Mouse (Mus musculus) common myeloid progenitor, adult 5-6 weeks (primary cell): Measurements from ENCODE around the gene Hist1h1t. TPM values are rescaled to one million over a fixed set of nuclear protein-coding genes. Genes with fewer than 3 reads are reported as not detected.
"Not testable (repeated sequence)": the region's sequence is repeated elsewhere in the genome, so short reads cannot be mapped to it uniquely, and the experiment has no call there.

ENCODE experiments used
- ATAC-seq: replicated peaks from 2 replicates; pipeline ENCODE4 v1.8.0; 2016; ENCODE audit warnings: low read depth, mild to moderate bottlenecking, moderate TSS enrichment, inconsistent platforms; ENCODE audit not compliant: poor library complexity, severe bottlenecking
- total RNA-seq: library from RNA; stranded (forward); fragments of 200-1000, 187-1606 nt; gene quantifications from 2 replicates; pipeline ENCODE4 v1.2.3, GENCODE M21; 2017

The Hist1h1t gene
- total RNA-seq, result 0.55 and 3.1 TPM in 2 replicates

DNA sequence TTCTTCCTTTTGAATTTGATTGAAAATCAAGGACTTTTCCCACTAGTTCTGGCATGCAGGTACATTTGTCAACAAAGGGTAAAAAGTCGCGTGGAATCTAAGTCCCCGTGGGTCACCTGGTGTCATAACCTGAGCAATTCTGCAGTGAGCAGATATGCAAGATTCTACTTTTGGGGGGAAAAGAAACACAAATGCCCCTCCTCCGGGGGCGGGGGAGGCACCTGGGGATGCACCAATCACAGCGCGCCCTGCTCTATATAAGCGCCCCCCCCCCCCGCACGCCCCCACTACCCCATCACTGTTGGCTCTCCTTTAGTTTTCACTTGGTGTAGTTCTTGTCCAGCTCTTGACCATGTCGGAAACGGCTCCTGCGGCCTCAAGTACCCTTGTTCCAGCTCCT is at the start of gene Hist1h1t:
Gene Hist1h1t, plus strand, starts transcription at position 301 of the 400 bp plus-strand sequence.
- no peak for ATAC-seq

DNA sequence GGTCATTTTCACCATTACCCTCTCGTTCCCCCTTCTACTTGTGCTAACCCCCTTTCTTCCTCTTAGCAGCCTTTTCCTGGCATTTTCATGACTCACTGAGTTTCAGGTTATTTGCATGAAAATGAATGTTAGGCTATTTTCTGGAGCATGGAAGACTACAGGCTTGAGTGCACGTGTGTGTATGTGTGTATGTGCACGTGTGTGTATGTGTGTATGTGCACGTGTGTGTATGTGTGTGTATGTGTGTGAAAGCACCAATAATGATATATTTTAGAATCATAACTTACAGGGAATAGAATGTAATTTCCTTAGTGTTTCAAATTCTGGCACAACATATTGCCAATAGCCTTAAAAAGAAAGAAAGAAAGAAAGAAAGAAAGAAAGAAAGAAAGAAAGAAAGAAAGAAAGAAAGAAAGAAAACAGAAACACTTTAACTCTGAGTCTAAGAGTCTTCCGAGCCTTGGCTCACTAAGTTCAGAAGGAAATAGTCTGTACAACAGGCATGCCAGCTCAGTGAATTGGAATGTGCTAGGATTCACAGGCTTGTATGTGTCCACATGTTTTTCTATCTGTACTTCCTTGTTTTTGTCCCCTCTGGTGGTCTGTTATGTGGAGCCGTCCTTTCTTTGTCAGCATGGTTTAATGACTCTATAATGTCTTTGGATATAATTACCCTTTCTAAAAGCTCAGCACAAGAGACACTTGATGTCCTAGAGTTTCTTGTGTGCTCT is 35.8 kb upstream of the Hist1h1t start:
- ATAC-seq, result no peak

DNA sequence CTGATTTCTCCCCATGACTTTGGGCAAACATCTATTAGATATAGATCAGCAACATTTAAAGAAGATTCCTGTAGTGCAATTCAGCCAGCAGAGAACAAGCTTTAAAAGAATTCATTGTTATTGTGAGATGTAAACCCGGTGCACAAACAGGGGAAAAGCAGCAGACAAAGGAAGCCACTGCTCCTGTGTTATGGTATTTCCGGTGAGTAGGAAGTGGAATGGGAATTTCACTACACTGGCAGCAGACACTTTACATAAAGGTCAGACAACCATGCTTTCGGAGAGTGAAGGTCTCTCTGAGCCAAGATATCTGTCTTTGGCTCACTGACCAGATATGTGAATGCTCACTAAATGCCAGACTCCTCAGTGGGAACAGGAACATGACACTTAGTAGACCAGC is 33.1 kb upstream of the Hist1h1t start:
- no peak for ATAC-seq

DNA sequence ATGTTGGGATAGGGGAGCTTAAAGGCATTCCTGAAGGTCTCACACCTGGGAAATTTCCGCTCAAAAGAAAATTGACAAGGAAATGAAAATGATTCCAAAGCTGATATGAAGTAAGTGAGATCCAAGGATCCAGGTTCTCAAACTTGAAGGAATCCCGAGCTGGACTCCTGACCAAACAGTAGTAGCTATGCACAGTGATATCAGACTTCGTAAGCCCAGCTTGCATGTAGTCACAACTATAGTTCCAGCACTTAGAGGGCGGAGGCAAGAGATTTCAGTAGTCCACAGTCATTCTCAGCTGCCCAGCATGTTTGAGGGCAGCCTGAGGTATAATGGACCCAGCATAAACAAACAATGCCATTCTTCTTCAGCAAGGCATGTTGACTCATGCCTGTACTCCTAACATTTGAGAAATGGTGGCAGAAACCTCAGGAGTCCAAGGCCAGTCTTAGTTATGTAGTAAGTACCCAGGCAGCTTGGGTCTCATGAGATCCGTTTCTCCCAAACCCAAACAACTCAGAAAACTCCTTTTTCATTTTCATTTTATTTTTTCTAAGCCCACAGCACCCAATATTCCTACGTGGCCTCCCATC is 13.5 kb upstream of the Hist1h1t start:
- ATAC-seq, result no peak

DNA sequence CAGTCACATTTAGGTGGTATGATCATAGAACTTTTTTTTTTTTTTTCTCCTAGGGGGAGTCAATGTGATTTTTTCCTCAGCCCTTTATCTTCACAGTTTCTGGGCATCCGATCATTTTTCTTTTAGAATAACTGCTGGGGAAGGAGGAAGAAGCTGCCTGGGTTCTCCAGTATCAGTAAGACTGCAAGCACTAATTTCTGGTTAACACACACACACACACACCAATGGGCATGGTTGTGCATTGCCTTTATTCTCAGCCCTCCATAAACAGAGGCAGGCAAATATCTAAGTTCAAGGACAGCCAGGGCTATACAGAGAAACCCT is 13.0 kb upstream of the Hist1h1t start:
- ATAC-seq, result no peak

DNA sequence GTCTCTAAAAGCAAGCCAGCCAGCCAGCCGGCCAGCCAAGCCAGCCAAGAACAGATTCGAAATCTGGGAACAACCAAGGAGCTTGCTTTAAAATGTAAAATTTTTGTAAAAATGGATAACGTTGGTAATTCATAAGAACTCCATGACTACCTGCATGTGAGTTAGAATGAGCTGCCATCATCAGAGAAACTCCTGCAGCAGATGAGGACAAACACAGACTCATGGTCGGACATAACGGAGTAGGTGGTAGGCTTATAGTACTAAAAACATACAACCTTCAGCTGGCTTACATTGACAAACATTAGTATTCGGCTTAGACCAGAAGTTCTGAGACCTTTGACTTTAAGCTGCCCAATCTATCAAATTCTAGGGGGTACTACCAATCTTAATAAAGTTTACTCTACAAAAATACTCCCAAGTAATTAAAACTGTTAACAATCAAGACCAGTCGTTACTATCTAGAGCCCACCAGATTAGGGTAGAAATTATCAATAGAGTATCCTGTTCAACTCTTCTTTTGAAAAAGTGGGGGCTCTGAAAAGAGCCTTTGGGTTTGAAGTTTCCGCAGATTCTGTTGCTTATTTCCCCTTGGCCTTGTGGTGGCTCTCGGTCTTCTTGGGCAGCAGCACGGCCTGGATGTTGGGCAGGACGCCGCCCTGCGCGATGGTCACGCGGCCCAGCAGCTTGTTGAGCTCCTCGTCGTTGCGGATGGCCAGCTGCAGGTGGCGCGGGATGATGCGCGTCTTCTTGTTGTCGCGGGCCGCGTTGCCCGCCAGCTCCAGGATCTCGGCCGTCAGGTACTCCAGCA is 12.5 kb upstream of the Hist1h1t start:
- ATAC-seq, result not testable (repeated sequence)

DNA sequence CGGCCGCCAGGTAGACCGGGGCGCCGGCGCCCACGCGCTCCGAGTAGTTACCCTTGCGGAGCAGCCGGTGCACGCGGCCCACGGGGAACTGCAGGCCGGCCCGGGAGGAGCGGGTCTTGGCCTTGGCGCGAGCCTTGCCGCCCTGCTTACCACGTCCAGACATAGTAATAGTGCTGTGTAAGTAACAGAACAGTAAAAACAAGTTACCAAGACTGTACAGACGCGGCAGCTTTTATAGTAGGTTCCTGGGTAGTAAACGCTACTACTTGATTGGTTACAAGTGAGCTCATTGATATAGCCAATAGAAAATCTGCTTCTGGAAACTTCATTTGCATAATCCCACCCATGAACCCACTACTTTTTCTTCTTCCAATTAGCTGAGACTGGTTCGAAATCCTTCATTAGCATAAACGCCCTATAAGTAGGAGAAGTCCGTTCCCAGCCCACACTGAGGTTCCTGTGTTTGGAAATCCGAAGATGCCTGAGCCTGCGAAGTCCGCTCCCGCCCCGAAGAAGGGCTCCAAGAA is 11.8 kb upstream of the Hist1h1t start, which contains the start of the genes Hist1h2ac and Hist1h2bc:
Gene Hist1h2ac, minus strand, starts transcription at position 194 of the 527 bp plus-strand sequence.
Gene Hist1h2bc, plus strand, starts transcription at position 445 of the 527 bp plus-strand sequence.
- peak; percentile 84 for ATAC-seq

DNA sequence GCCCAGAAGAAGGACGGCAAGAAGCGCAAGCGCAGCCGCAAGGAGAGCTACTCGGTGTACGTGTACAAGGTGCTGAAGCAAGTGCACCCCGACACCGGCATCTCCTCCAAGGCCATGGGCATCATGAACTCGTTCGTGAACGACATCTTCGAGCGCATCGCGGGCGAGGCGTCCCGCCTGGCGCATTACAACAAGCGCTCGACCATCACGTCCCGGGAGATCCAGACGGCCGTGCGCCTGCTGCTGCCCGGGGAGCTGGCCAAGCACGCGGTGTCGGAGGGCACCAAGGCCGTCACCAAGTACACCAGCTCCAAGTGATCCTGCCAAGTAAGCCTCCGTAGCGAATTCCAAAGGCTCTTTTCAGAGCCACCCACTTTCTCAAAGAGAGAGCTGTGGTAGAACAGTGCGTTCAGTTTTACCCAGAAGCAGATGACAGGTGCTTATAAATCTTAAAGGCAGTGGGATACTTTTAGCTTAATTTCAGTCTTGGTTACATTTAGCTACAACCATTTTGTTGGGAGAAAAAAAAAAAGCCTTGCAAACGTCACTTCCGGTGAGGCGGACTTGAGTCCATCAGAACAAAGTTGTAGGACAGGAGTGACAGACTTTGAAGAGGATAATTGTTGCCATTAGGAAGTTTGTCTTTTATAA is 11.2 kb upstream of the Hist1h1t start:
- peak; percentile 37 for ATAC-seq

DNA sequence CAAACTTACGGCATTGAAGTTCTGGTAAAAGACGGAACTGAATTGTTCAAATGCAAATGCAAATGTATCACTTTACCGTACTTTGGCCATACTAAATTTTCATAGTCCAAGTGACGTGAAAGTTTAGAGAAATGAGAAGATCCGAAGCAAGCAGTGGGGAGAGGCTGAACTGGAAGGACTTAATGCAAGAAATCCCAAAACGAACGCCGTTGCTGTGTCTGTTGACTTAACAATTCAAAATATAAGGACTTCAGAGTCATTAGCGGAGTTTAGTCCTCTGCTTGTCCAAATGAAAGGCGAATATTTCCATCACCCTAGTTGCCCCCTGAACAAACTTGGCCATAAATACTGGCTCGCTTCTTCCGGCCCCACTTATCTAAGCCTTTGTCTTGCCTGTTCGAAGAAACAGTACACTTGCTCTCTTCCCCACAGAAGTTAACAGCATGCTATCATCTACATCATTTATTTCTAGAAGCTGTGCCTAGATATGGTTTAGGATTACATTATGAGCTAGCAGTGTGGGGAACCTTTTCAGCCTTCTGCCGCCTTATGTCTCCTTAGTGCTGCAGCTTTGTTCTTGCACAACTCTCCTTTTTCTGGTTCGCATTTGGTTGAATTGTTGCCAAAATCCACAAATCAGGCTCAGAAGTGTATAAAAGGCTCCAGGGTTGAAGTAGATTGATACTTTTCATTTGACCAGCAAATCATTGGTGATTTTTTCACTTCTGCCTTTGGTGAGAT is 10.3 kb upstream of the Hist1h1t start:
- ATAC-seq, result peak; percentile 5; the same call in 1 of the 2 replicates

DNA sequence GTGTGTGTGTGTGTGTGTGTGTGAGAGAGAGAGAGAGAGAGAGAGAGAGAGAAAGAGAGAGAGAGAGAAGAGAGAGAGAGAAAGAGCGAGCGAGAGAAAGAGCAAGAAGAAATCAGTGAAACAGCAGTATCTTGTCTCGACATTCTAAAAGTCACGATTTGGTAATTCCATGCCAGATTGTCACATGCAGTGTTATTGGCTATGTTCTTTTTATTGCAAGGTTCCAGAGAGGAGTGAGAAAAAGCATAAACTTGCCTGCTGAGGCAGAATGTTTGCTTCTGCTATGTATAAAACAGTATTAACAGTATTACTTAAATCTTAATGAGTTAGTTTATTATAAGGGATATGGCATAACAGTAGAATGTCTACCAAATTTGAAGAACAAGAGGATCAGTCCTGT is 9.6 kb upstream of the Hist1h1t start:
- ATAC-seq, result no peak

DNA sequence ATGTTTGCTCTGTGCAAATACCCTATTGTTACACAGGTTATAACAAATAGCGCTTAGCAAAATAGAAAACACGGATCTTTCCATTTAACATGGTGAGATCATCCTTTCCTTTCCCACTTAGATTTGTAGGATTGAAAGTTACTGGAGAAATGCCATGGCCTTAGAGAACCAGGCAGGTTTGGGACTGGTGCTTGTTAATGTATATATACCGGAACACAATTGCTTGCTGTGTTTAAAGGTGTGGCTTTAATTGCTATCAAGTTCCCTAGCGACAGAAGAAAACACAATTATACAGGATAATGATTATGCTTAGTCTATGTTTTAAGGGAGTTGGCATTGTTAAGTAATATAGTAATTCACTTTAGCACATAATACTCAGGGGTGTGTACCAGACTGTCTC is 8.4 kb upstream of the Hist1h1t start:
- no peak for ATAC-seq

DNA sequence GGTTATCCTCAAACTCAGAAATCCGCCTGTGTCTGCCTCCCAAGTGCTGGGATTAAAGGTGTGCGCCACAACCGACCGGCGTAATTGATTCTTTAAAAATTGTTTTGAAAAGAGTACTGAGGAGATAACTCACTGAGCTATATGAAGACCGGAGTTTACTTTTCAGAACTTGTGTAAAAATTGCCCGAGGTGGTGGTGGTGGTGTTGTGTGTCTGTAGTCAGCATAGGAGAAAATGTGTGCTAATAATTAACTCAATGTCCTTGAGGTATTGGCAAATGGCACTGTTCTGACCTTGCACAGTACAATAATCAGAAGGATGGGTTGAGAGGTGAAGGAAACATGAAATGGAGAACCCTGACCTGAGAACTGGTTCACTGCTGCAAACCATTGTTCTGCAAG is 7.7 kb upstream of the Hist1h1t start:
- no peak for ATAC-seq

DNA sequence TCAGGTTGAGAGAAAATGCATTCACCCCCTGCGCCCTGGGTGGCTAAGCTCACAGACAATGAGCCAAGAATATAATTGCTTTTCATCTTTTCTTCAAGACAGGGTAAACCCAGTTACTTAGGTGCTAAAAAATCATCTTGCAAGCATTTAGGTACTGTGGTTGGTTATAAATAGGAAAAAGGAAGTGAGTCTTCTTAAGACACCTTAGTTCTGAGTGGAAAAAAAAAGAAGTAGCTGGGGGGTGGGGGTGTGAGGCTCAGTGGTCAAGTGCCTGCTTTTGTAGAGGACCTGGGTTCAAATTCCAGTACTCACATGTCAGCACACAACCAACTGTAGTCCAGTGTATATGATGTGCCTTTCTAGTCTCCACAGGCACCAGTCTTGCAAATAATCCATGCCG is 6.7 kb upstream of the Hist1h1t start:
- ATAC-seq, result no peak

DNA sequence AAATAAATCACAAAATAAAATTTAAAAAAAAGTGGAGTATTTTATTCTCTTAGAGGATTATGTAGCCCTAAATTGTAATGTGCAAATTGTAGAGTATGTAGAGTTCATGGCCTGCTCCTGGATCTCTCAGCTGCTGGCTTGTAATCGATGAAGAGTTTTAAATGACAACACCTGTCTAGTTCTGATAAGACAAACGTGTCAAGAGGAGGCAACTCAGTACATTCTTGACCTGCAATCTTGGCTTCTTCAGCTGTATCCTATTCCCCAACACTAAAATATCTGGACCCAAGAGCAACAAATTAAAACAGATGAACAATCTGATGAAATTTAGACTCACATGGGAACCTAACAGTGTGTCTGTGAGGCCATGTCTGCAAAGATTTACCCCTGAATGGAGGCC is 6.2 kb upstream of the Hist1h1t start:
- ATAC-seq, result no peak

DNA sequence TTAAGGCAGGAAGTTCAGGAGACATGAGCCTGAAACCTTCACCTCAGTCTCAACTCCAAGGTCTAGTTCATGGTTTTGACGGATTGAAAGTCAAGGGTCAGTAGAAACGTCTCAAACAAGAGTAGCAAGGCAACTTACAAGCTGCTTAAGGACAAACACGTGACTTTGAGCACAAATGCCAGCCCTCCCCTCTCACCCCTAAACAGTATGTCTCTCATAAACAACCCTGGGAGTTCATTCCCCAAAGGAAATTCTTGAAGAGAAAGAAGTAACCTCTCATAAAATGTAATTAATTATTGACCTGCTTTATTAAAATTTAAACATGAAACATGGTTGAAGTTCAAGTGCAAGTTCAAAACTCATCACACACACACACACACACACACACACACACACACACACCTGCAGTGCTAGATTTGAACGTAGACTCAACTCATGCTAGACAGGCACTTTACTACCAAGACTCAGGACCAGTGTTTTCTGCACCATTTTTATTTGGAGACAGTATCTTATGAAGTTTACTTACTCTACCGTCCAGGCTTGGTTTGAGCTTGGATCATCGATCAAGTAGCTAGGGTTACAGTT is 1.7 kb upstream of the Hist1h1t start:
- ATAC-seq, result no peak

DNA sequence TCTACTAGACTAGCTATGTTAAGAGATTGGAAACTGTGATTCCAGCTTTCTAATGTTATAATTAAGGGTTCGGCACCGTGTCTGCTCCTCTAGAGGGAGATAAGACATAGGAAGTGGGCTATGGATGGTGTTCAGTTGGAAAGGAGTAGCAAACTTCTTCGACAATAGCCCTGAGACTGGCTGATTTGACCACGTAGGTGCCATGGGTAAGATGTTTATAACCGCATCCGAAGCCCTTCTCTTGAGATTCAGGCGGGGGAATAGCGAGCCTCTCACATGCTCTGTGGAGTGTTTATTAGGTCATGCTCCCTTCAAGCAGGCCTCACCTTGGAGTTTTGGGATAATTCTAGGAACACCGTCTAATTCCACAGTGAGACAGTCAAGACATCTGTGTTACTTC is 658 bp upstream of the Hist1h1t start:
- no peak for ATAC-seq

DNA sequence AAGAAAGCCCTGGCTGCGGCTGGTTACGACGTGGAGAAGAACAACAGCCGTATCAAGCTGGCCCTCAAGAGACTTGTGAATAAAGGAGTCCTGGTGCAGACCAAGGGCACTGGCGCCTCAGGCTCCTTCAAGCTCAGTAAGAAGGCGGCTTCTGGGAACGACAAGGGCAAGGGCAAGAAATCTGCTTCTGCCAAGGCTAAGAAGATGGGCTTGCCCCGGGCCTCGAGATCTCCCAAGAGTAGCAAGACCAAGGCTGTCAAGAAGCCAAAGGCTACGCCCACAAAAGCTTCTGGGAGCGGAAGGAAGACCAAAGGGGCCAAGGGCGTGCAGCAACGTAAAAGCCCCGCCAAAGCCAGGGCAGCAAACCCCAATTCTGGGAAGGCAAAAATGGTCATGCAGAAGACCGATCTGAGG is 454 bp downstream of the Hist1h1t start:
- ATAC-seq, result no peak

DNA sequence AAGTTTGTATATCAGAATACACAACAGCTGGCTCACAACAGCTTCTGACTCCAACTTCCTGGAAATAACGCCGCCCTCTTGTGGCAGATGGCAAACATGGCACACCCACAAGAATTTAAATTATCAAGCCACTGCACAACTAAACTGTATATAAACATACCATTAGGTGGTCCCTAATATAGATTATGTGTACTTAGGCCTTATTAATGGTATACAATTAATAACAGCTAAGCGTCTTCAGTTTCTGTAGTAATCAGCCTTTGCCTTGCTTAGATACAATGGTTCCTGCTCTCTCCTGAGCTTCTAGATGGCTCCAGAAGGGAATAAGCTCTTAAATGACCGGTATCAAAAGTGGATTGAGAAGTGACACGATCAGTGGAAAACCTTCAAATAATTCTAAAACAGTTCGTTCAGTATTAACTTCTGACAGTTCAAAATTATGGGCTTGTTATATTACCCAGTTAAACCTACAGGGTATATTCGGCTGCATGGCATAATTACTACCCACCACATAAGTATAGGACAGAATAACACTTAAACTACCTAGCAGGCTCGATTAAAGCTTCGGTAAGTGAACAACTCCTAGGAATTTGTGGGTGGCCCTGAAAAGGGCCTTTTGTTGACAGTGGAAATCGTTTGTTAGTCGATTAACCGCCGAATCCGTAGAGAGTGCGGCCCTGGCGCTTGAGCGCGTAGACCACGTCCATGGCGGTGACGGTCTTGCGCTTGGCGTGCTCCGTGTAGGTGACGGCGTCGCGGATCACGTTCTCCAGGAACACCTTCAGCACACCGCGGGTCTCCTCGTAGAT is 2.1 kb downstream of the Hist1h1t start:
- ATAC-seq, result peak; percentile 43
